Mouse (Mus musculus) liver, postnatal 0 days (tissue): ENCODE results near the gene Gm11037.

ENCODE experiments used
- CTCF ChIP-seq: sonication (generic); IDR thresholded peaks from 2 replicates; pipeline ENCODE4 v1.5.1; 2016; ENCODE audit warnings: antibody characterized with exemption, low read depth
- EP300 ChIP-seq: IDR thresholded peaks from 2 replicates; pipeline ENCODE4 v1.6.1; 2016; ENCODE audit warnings: antibody characterized with exemption, low read depth, mild to moderate bottlenecking

- TF ChIP-seq EP300 (no peak), CTCF (peak; percentile 51)
Observed at GRCm38 (mm10) chr2:131160671-131161111, 27.4 kb downstream of the Gm11037 start.
